Mouse (Mus musculus) hindbrain, embryonic 14.5 days (tissue): ENCODE data around the gene Upk2. TPM values are rescaled to one million over a fixed set of nuclear protein-coding genes. Genes with fewer than 3 reads are reported as not detected.

Source experiments
- ATAC-seq: fragments of 200-750 bp; cut with Nextera tagmentation; 2 replicates; pipeline ENCODE4 v1.8.0; 2017; ENCODE audit warnings: moderate number of reproducible peaks, mild to moderate bottlenecking, moderate TSS enrichment, moderate library complexity; ENCODE audit not compliant: low FRiP score
- DNase-seq: peaks from one replicate; pipeline ENCODE4 v3.0.0-alpha.2; 2015; ENCODE audit warnings: low spot score
- H3K27ac ChIP-seq: fragments of 300-500 bp; sonication (generic); 2 replicates; pipeline ENCODE4 v1.5.1; 2014; ENCODE audit warnings: mild to moderate bottlenecking, moderate library complexity
- H3K27me3 ChIP-seq: fragments of 300-500 bp; sonication (generic); 2 replicates; pipeline ENCODE4 v1.6.1; 2014; ENCODE audit warnings: mild to moderate bottlenecking, low read length, mixed read lengths; ENCODE audit not compliant: control insufficient read depth, insufficient read depth
- H3K36me3 ChIP-seq: fragments of 300-500 bp; sonication (generic); replicated peaks from 2 replicates; pipeline ENCODE4 v1.6.1; 2014; ENCODE audit not compliant: control insufficient read depth, insufficient read depth
- H3K4me1 ChIP-seq: fragments of 300-500 bp; sonication (generic); replicated peaks from 2 replicates; pipeline ENCODE4 v1.6.1; 2014; ENCODE audit warnings: antibody characterized with exemption, low read length, mixed read lengths; ENCODE audit not compliant: control insufficient read depth, insufficient read depth
- H3K4me2 ChIP-seq: fragments of 300-500 bp; sonication (generic); replicated peaks from 2 replicates; pipeline ENCODE4 v1.6.1; 2014; ENCODE audit warnings: mild to moderate bottlenecking, moderate library complexity
- H3K4me3 ChIP-seq: fragments of 300-500 bp; sonication (generic); replicated peaks from 2 replicates; pipeline ENCODE4 v1.5.1; 2014; ENCODE audit warnings: mild to moderate bottlenecking, low read length
- H3K9ac ChIP-seq: fragments of 300-500 bp; sonication (generic); 2 replicates; pipeline ENCODE4 v1.6.1; 2014
- H3K9me3 ChIP-seq: fragments of 300-500 bp; sonication (generic); 2 replicates; pipeline ENCODE4 v1.6.1; 2016; ENCODE audit warnings: low read length; ENCODE audit not compliant: control insufficient read depth
- WGBS: fragments of 180-500 bp; shearing (Covaris S2); extraction: QIAGEN DNeasy Blood & Tissue Kit; methylation state at CpG from one replicate; pipeline ENCODE4 v1.1.7; 2014; 5-methylcytosine and 5-hydroxymethylcytosine counted together
- polyA plus RNA-seq: library from polyadenylated mRNA; unstranded; fragments of >200 nt; fragmentation: Nextera tagmentation; extraction: Ambion mirVana; gene quantifications from 2 replicates; pipeline ENCODE4 v1.2.1, GENCODE M21; 2014

The Upk2 gene
- polyA plus RNA-seq, 1 experiment from 2014 or later = not detected

GRCm38 (mm10) chr9:44489651-44490085, 34.9 kb upstream of the Upk2 start:
- H3K9ac ChIP-seq = peak overlapping the region; percentile 50
- WGBS = 9% methylated on average over 16 of the region's 17 CpGs
- ATAC-seq = peak; percentile 21; the same call in 1 of the 2 replicates
- H3K36me3 ChIP-seq = no peaks in the 10 kb centered on the region
- DNase-seq = no peak
- peaks cover 90% of the 10 kb centered on the region for H3K4me1 ChIP-seq
- H3K27me3 ChIP-seq = no peaks in the 10 kb centered on the region
- peak overlapping the region; percentile 15; the same call in 1 of the 2 replicates for H3K4me3 ChIP-seq
- H3K27ac ChIP-seq = peak overlapping the region; percentile 79
- no peaks in the 10 kb centered on the region for H3K9me3 ChIP-seq
- H3K4me2 ChIP-seq = peak overlapping the region; percentile 96

- Histone ChIP-seq H3K9ac (peak overlapping the region; percentile 50; the same call in 1 of the 2 replicates), H3K27ac (peak overlapping the region; percentile 79), H3K27me3 (no peaks in the 10 kb centered on the region), H3K4me2 (peak overlapping the region; percentile 96), H3K4me3 (peak overlapping the region; percentile 15; the same call in 1 of the 2 replicates), H3K36me3 (no peaks in the 10 kb centered on the region), H3K9me3 (no peaks in the 10 kb centered on the region), H3K4me1 (peaks cover 90% of the 10 kb centered on the region)
- ATAC-seq = 0 out of 2 replicates have a peak, but pooled peaks have one; percentile 35
- WGBS = 8% methylated on average over 5 of the region's 5 CpGs
- peak; percentile 72 for DNase-seq
Measured at GRCm38 (mm10) chr9:44488855-44489381, 34.1 kb upstream of the Upk2 start.

- peak overlapping the region; percentile 83 for H3K27ac ChIP-seq
- DNase-seq = no peak
- H3K9ac ChIP-seq = peak overlapping the region; percentile 50
- peaks cover 89% of the 10 kb centered on the region for H3K4me1 ChIP-seq
- H3K27me3 ChIP-seq = no peaks in the 10 kb centered on the region
- H3K36me3 ChIP-seq = no peaks in the 10 kb centered on the region
- H3K9me3 ChIP-seq = no peaks in the 10 kb centered on the region
- H3K4me3 ChIP-seq = peak overlapping the region; percentile 12; the same call in 1 of the 2 replicates
- H3K4me2 ChIP-seq = peak overlapping the region; percentile 96
- no peak for ATAC-seq
- 13% methylated on average over 8 of the region's 8 CpGs for WGBS
Measured at GRCm38 (mm10) chr9:44488416-44488815, 33.6 kb upstream of the Upk2 start.

- peak overlapping the region; percentile 96 for H3K4me2 ChIP-seq
- peak overlapping the region; percentile 95 for H3K9ac ChIP-seq
- H3K27me3 ChIP-seq = no peaks in the 10 kb centered on the region
- 17% methylated on average over 7 of the region's 7 CpGs for WGBS
- ATAC-seq (no peak), DNase-seq (no peak)
- H3K4me1 ChIP-seq = peaks cover 80% of the 10 kb centered on the region
- peak overlapping the region; percentile 72 for H3K4me3 ChIP-seq
- H3K27ac ChIP-seq = peak overlapping the region; percentile 83
- H3K36me3 ChIP-seq = no peaks in the 10 kb centered on the region
- no peaks in the 10 kb centered on the region for H3K9me3 ChIP-seq
Measured at GRCm38 (mm10) chr9:44487441-44487840, 32.7 kb upstream of the Upk2 start.

- peak overlapping the region; percentile 95 for H3K9ac ChIP-seq
- peak overlapping the region; percentile 72 for H3K4me3 ChIP-seq
- DNase-seq (no peak), ATAC-seq (no peak)
- H3K4me2 ChIP-seq = peak overlapping the region; percentile 96
- H3K27ac ChIP-seq = peak overlapping the region; percentile 83; the same call in 1 of the 2 replicates
- H3K36me3 ChIP-seq = no peaks in the 10 kb centered on the region
- peaks cover 84% of the 10 kb centered on the region for H3K4me1 ChIP-seq
- no peaks in the 10 kb centered on the region for H3K9me3 ChIP-seq
- WGBS = 16% methylated on average over 15 of the region's 15 CpGs
- no peaks in the 10 kb centered on the region for H3K27me3 ChIP-seq
Measured at GRCm38 (mm10) chr9:44486741-44487421, 32.1 kb upstream of the Upk2 start.

- H3K4me3 ChIP-seq = peak overlapping the region; percentile 72
- peak overlapping the region; percentile 96 for H3K4me2 ChIP-seq
- no peaks in the 10 kb centered on the region for H3K27me3 ChIP-seq
- peak overlapping the region; percentile 95 for H3K9ac ChIP-seq
- WGBS = 13% methylated on average over 3 of the region's 3 CpGs
- peaks cover 86% of the 10 kb centered on the region for H3K4me1 ChIP-seq
- no peak for ATAC-seq
- no peaks in the 10 kb centered on the region for H3K9me3 ChIP-seq
- no peaks in the 10 kb centered on the region for H3K36me3 ChIP-seq
- peak overlapping the region; percentile 14 for H3K27ac ChIP-seq
- no peak for DNase-seq
Measured at GRCm38 (mm10) chr9:44486335-44486734, 31.6 kb upstream of the Upk2 start.

- H3K27ac ChIP-seq = no peak overlapping the region
- peak overlapping the region; percentile 72 for H3K4me3 ChIP-seq
- H3K9me3 ChIP-seq = no peaks in the 10 kb centered on the region
- no peaks in the 10 kb centered on the region for H3K27me3 ChIP-seq
- H3K4me2 ChIP-seq = peak overlapping the region; percentile 96
- H3K9ac ChIP-seq = peak overlapping the region; percentile 95
- 29% methylated on average over 14 of the region's 14 CpGs for WGBS
- no peaks in the 10 kb centered on the region for H3K36me3 ChIP-seq
- peaks cover 79% of the 10 kb centered on the region for H3K4me1 ChIP-seq
- no peak for DNase-seq
- ATAC-seq = no peak
Measured at GRCm38 (mm10) chr9:44485516-44486161, 30.9 kb upstream of the Upk2 start.

GRCm38 (mm10) chr9:44485105-44485515, 30.3 kb upstream of the Upk2 start:
- peaks cover 76% of the 10 kb centered on the region for H3K4me1 ChIP-seq
- no peaks in the 10 kb centered on the region for H3K36me3 ChIP-seq
- H3K27ac ChIP-seq = no peak overlapping the region
- peak overlapping the region; percentile 96 for H3K4me2 ChIP-seq
- DNase-seq = no peak
- H3K9me3 ChIP-seq = no peaks in the 10 kb centered on the region
- peak overlapping the region; percentile 95 for H3K9ac ChIP-seq
- H3K4me3 ChIP-seq = peak overlapping the region; percentile 72
- no peaks in the 10 kb centered on the region for H3K27me3 ChIP-seq
- 36% methylated on average over 6 of the region's 6 CpGs for WGBS
- no peak for ATAC-seq
